In the genomic region with DNA sequence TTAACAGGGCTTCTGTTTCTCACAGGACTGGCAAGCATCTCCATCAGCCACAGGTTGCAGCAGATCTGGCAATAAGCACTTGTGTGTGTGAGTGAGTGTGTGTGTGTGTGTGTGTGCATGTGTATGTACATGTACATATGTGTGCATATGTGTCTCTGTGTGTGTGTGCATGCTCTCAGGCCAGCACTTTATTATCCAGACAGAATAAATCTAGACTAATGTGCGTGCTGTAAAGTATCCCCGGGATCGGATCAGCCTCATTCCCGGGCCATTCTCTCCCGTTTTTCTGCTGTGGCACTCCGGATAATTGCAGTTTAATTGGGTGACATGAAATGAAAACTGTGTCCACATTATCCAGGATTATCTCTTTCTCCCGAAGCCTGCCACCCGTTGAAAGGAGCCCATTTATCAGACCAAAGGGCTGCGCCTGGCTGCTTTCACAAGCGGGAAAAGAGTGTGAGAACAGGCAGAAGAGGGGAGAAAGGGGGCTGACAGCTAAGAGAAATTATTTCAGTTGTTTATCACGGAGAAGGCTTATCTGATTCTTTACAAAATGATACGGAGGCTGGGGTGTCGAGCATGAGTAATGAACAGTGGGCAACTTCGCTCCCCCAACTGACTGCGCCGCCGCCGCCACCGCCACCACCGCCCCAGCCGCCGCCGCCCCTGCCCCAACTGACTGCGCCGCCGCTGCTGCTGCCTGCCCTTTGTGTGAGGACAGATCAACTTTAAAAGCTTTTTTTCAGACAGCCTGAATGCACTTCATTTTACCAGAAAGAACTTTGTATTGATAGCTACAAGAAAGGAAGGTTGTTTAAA, we compare ENCODE assay signal across 11 mouse cellular contexts. TPM values are rescaled to one million over a fixed set of nuclear protein-coding genes. Genes with fewer than 3 reads are reported as not detected.
A peak's percentile ranks its signal among the peaks of the same experiment; 100 is the strongest.
DNase-seq lines count a peak whose midpoint lies in the region; ATAC-seq lines count a peak whose summit lies in the region.
"Had no signal": no experiment of that assay in that cellular context is flagged by ENCODE, and none has a peak within 500 bp of the region (broad histone marks: within the 10 kb centered on the region; RNA-seq: fewer than 3 reads in every experiment).

No protein-coding gene starts in this region.

- no peaks in the 10 kb centered on the region for H3K36me3 ChIP-seq in heart, embryonic 12.5 days
- no peaks in the 10 kb centered on the region for H3K36me3 ChIP-seq in embryonic facial prominence, embryonic 11.5 days (replicated peaks; ENCODE audit: control insufficient read depth, insufficient read depth, low read depth, low read length)
- no peaks in the 10 kb centered on the region for H3K36me3 ChIP-seq in midbrain, embryonic 16.5 days (ENCODE audit: control insufficient read depth, insufficient read depth, low read length)
- H3K36me3 ChIP-seq: liver, embryonic 15.5 days had no signal

- no peaks in the 10 kb centered on the region for H3K9me3 ChIP-seq in heart, embryonic 12.5 days (replicated peaks)
- H3K9me3 ChIP-seq in embryonic facial prominence, embryonic 11.5 days (replicated peaks; ENCODE audit: control insufficient read depth, low read length) = no peaks in the 10 kb centered on the region
- H3K9me3 ChIP-seq in midbrain, embryonic 16.5 days (replicated peaks; ENCODE audit: control insufficient read depth, low read length, poor library complexity, severe bottlenecking) = no peaks in the 10 kb centered on the region
- H3K9me3 ChIP-seq: liver, embryonic 15.5 days had no signal

- ATAC-seq in heart, embryonic 12.5 days (ENCODE audit: insufficient number of reproducible peaks, low FRiP score) = no peak
- no peak for ATAC-seq in embryonic facial prominence, embryonic 11.5 days (replicated peaks; ENCODE audit: insufficient number of reproducible peaks, low FRiP score, low TSS enrichment, low read depth)
- peak; percentile 69; the same call in 1 of the 2 replicates for ATAC-seq in midbrain, embryonic 16.5 days

- H3K4me3 ChIP-seq in heart, embryonic 12.5 days = peak overlapping the region; percentile 35
- H3K4me3 ChIP-seq in embryonic facial prominence, embryonic 11.5 days (ENCODE audit: low read depth, low read length) = peak overlapping the region; percentile 19
- H3K4me3 ChIP-seq in midbrain, embryonic 16.5 days (ENCODE audit: low read depth, low read length) = peak overlapping the region; percentile 31
- H3K4me3 ChIP-seq: liver, embryonic 15.5 days had no signal

- WGBS in heart, embryonic 12.5 days = 12% methylated on average over 26 of the region's 26 CpGs
- 11% methylated on average over 26 of the region's 26 CpGs for WGBS in embryonic facial prominence, embryonic 11.5 days
- WGBS in midbrain, embryonic 16.5 days = 4% methylated on average over 26 of the region's 26 CpGs

- H3K9ac ChIP-seq in heart, embryonic 12.5 days = no peak overlapping the region
- no peak overlapping the region; the same call in 1 of the 2 replicates for H3K9ac ChIP-seq in embryonic facial prominence, embryonic 11.5 days (replicated peaks; ENCODE audit: low read length)
- peak overlapping the region; percentile 47 for H3K9ac ChIP-seq in midbrain, embryonic 16.5 days (ENCODE audit: low read depth, low read length)
- H3K9ac ChIP-seq: liver, embryonic 15.5 days had no signal

- no peak for DNase-seq in heart, adult 11 months
- peak; percentile 31 for DNase-seq in embryonic facial prominence, embryonic 11.5 days (ENCODE audit: low spot score)
- peak; percentile 3 for DNase-seq in hindlimb bud, embryonic 11.5 days (ENCODE audit: extremely low spot score, low read depth, low spot score)
- no peak for DNase-seq in thymus, postnatal 0 days (ENCODE audit: low spot score)
- no peak for DNase-seq in gastrocnemius, postnatal 10 days
- DNase-seq in thymus, adult 18-20 months = no peak
- DNase-seq: cerebellum, adult 11-12 months had no signal

- no peak overlapping the region for H3K27ac ChIP-seq in heart, embryonic 12.5 days (ENCODE audit: poor library complexity, severe bottlenecking)
- no peak overlapping the region for H3K27ac ChIP-seq in embryonic facial prominence, embryonic 11.5 days (replicated peaks; ENCODE audit: low read depth, low read length)
- H3K27ac ChIP-seq in midbrain, embryonic 16.5 days (ENCODE audit: low read length) = no peak overlapping the region
- H3K27ac ChIP-seq: liver, embryonic 15.5 days had no signal

- H3K27me3 ChIP-seq in heart, embryonic 12.5 days (replicated peaks) = peaks cover 63% of the 10 kb centered on the region
- peaks cover 9% of the 10 kb centered on the region for H3K27me3 ChIP-seq in embryonic facial prominence, embryonic 11.5 days (ENCODE audit: control insufficient read depth, insufficient read depth, low read length)
- peaks cover 4% of the 10 kb centered on the region for H3K27me3 ChIP-seq in midbrain, embryonic 16.5 days (ENCODE audit: control insufficient read depth, insufficient read depth, low read depth, low read length)

- peak overlapping the region; percentile 64 for H3K4me2 ChIP-seq in heart, embryonic 12.5 days
- peak overlapping the region; percentile 33 for H3K4me2 ChIP-seq in embryonic facial prominence, embryonic 11.5 days (ENCODE audit: low read depth, low read length)
- H3K4me2 ChIP-seq in midbrain, embryonic 16.5 days (ENCODE audit: low read length) = peak overlapping the region; percentile 62
- H3K4me2 ChIP-seq: liver, embryonic 15.5 days had no signal

- peaks cover 4% of the 10 kb centered on the region; the same call in 1 of the 2 replicates for H3K4me1 ChIP-seq in heart, embryonic 12.5 days (replicated peaks)
- no peaks in the 10 kb centered on the region for H3K4me1 ChIP-seq in embryonic facial prominence, embryonic 11.5 days (ENCODE audit: control insufficient read depth, insufficient read depth, low read length)
- H3K4me1 ChIP-seq in midbrain, embryonic 16.5 days (ENCODE audit: control insufficient read depth, insufficient read depth, low read length) = peaks cover 5% of the 10 kb centered on the region; the same call in 1 of the 2 replicates
- H3K4me1 ChIP-seq: liver, embryonic 15.5 days had no signal

RNA-seq across cellular contexts. Expression of a gene that starts 55.5 kb away (rescaled TPM):
- polyA plus RNA-seq in heart, embryonic 12.5 days (2016; fragmentation: Nextera tagmentation; extraction: Ambion mirVana) = not detected in 2 replicates
- not detected in 2 replicates for polyA plus RNA-seq in embryonic facial prominence, embryonic 11.5 days (2014; fragmentation: Nextera tagmentation; extraction: Ambion mirVana)
- not detected in 2 replicates for polyA plus RNA-seq in midbrain, embryonic 16.5 days (2015; fragmentation: Nextera tagmentation; extraction: Ambion mirVana)
- polyA plus RNA-seq in thymus, postnatal 0 days (2015; fragmentation: Nextera tagmentation; extraction: Ambion mirVana) = not detected in 2 replicates
- total RNA-seq in gastrocnemius, postnatal 10 days (2021) = not detected
- polyA plus RNA-seq: gonadal fat pad, adult 2 months; liver, embryonic 15.5 days had no signal

Comparison
In these comparisons a context has a peak if more than half of its experiments do, and no peak if none do; other contexts are left out.
1. DNase-seq: peak in embryonic facial prominence, embryonic 11.5 days (single experiment) and hindlimb bud, embryonic 11.5 days (single experiment); none in heart, adult 11 months (single experiment), thymus, postnatal 0 days (single experiment), gastrocnemius, postnatal 10 days (single experiment) and thymus, adult 18-20 months (0 of 2).
2. Peak in every context shown above with its lines, with median percentiles within 50 percentile points of each other: H3K4me2 ChIP-seq and H3K4me3 ChIP-seq.